Mouse (Mus musculus) cerebellum, adult 2 months (tissue): ENCODE results near the gene Vac14.

Source experiments
- CTCF ChIP-seq: fragments of 200-500 bp; IDR thresholded peaks from 2 replicates; pipeline ENCODE4 v1.5.1; 2011; ENCODE audit warnings: low read depth, mild to moderate bottlenecking, control low read depth, low read length, moderate library complexity, borderline replicate concordance; ENCODE audit not compliant: insufficient read depth
- POLR2A ChIP-seq: fragments of 200-500 bp; IDR thresholded peaks from 2 replicates; pipeline ENCODE4 v1.6.1; 2011; ENCODE audit warnings: low read length, control low read depth, borderline replicate concordance; ENCODE audit not compliant: insufficient read depth

GRCm38 (mm10) chr8:110726893-110727292, 108.5 kb downstream of the Vac14 start:
- TF ChIP-seq CTCF (peak; percentile 57), POLR2A (no peak)
